Mouse (Mus musculus) midbrain, embryonic 12.5 days (tissue): Measurements from ENCODE around the gene Haus6. TPM values are rescaled to one million over a fixed set of nuclear protein-coding genes. Genes with fewer than 3 reads are reported as not detected.
"Not testable (repeated sequence)": the region's sequence is repeated elsewhere in the genome, so short reads cannot be mapped to it uniquely, and the experiment has no call there.

ENCODE experiments used
- ATAC-seq: fragments of 200-750 bp; cut with Nextera tagmentation; 2 replicates; pipeline ENCODE4 v1.8.0; 2017; ENCODE audit warnings: low read depth, moderate TSS enrichment, moderate library complexity; ENCODE audit not compliant: low FRiP score
- H3K27ac ChIP-seq: fragments of 300-500 bp; sonication (generic); replicated peaks from 2 replicates; pipeline ENCODE4 v1.5.1; 2016; ENCODE audit warnings: mild to moderate bottlenecking
- H3K27me3 ChIP-seq: fragments of 300-500 bp; sonication (generic); 2 replicates; pipeline ENCODE4 v1.6.1; 2016; ENCODE audit warnings: mild to moderate bottlenecking
- H3K36me3 ChIP-seq: fragments of 300-500 bp; sonication (generic); 2 replicates; pipeline ENCODE4 v1.6.1; 2016
- H3K4me1 ChIP-seq: fragments of 300-500 bp; sonication (generic); 2 replicates; pipeline ENCODE4 v1.6.1; 2016
- H3K4me2 ChIP-seq: fragments of 300-500 bp; sonication (generic); replicated peaks from 2 replicates; pipeline ENCODE4 v1.6.1; 2016; ENCODE audit warnings: mild to moderate bottlenecking, moderate library complexity
- H3K4me3 ChIP-seq: fragments of 300-500 bp; sonication (generic); 2 replicates; pipeline ENCODE4 v1.5.1; 2016; ENCODE audit warnings: mild to moderate bottlenecking
- H3K9ac ChIP-seq: fragments of 300-500 bp; sonication (generic); replicated peaks from 2 replicates; pipeline ENCODE4 v1.6.1; 2016; ENCODE audit warnings: mild to moderate bottlenecking, moderate library complexity
- H3K9me3 ChIP-seq: fragments of 300-500 bp; sonication (generic); 2 replicates; pipeline ENCODE4 v1.6.1; 2016; ENCODE audit warnings: mild to moderate bottlenecking
- WGBS: fragments of 180-500 bp; shearing (Covaris S2); methylation state at CpG from one replicate; pipeline ENCODE4 v1.1.7; 2016; 5-methylcytosine and 5-hydroxymethylcytosine counted together
- polyA plus RNA-seq: library from polyadenylated mRNA; unstranded; fragments of >200 nt; fragmentation: Nextera tagmentation; extraction: Ambion mirVana; gene quantifications from 2 replicates; pipeline ENCODE4 v1.2.1, GENCODE M21; 2016

Gene Haus6
- 21.6 and 24.1 TPM in 2 replicates for polyA plus RNA-seq

- under 1% methylated on average over 59 of the region's 59 CpGs for WGBS
- Histone ChIP-seq H3K27me3 (no peaks in the 10 kb centered on the region), H3K27ac (peak within 1 kb of the TSS; percentile 63; the same call in 1 of the 2 replicates), H3K9ac (peak within 1 kb of the TSS; percentile 85), H3K36me3 (peaks cover 10% of the 10 kb centered on the region), H3K4me2 (peak within 1 kb of the TSS; percentile 90), H3K9me3 (no peaks in the 10 kb centered on the region), H3K4me3 (peak within 1 kb of the TSS; percentile 68), H3K4me1 (peaks cover 8% of the 10 kb centered on the region)
- ATAC-seq, result peak; percentile 100
Observed at GRCm38 (mm10) chr4:86611524-86612288, at the start of gene Haus6. Gene Haus6, minus strand, starts transcription at chr4:86612055.

- no peaks in the 10 kb centered on the region for H3K9me3 ChIP-seq
- no peak overlapping the region for H3K4me2 ChIP-seq
- no peaks in the 10 kb centered on the region for H3K4me1 ChIP-seq
- no peaks in the 10 kb centered on the region for H3K27me3 ChIP-seq
- H3K27ac ChIP-seq, result no peak overlapping the region
- no peak overlapping the region for H3K4me3 ChIP-seq
- ATAC-seq, result no peak
- H3K36me3 ChIP-seq, result peaks cover 63% of the 10 kb centered on the region
- no peak overlapping the region for H3K9ac ChIP-seq
- 95% methylated on average over 12 of the region's 12 CpGs for WGBS
Observed at GRCm38 (mm10) chr4:86657176-86657575, 45.3 kb upstream of the Haus6 start.

- H3K4me1 ChIP-seq, H3K4me2 ChIP-seq, H3K27me3 ChIP-seq, H3K9me3 ChIP-seq, H3K9ac ChIP-seq, H3K27ac ChIP-seq, ATAC-seq, H3K4me3 ChIP-seq: not testable (repeated sequence)
- WGBS, result 96% methylated on average over 8 of the region's 8 CpGs
- H3K36me3 ChIP-seq, result peaks cover 56% of the 10 kb centered on the region
Observed at GRCm38 (mm10) chr4:86656410-86656809, 44.6 kb upstream of the Haus6 start.

GRCm38 (mm10) chr4:86651686-86652384 is 40.0 kb upstream of the Haus6 start:
- no peak overlapping the region for H3K27ac ChIP-seq
- peaks cover 13% of the 10 kb centered on the region for H3K36me3 ChIP-seq
- WGBS, result 78% methylated on average over 10 of the region's 10 CpGs
- H3K4me2 ChIP-seq, result no peak overlapping the region
- no peaks in the 10 kb centered on the region for H3K4me1 ChIP-seq
- ATAC-seq, result no peak
- no peak overlapping the region for H3K4me3 ChIP-seq
- H3K9me3 ChIP-seq, result no peaks in the 10 kb centered on the region
- no peak overlapping the region for H3K9ac ChIP-seq
- H3K27me3 ChIP-seq, result no peaks in the 10 kb centered on the region

GRCm38 (mm10) chr4:86648394-86648793 is 36.5 kb upstream of the Haus6 start:
- H3K9ac ChIP-seq, H3K9me3 ChIP-seq, ATAC-seq, H3K4me1 ChIP-seq, H3K4me3 ChIP-seq, H3K36me3 ChIP-seq, H3K27me3 ChIP-seq, H3K4me2 ChIP-seq, H3K27ac ChIP-seq: not testable (repeated sequence)
- WGBS, result 91% methylated on average over 10 of the region's 13 CpGs

GRCm38 (mm10) chr4:86637561-86637960 is 25.7 kb upstream of the Haus6 start:
- H3K27ac ChIP-seq, H3K4me1 ChIP-seq, H3K36me3 ChIP-seq, ATAC-seq, H3K4me2 ChIP-seq, H3K9ac ChIP-seq, H3K27me3 ChIP-seq, H3K4me3 ChIP-seq, H3K9me3 ChIP-seq: not testable (repeated sequence)
- 88% methylated on average over 9 of the region's 9 CpGs for WGBS

GRCm38 (mm10) chr4:86634873-86635272 is 23.0 kb upstream of the Haus6 start:
- not testable (repeated sequence) for H3K4me2 ChIP-seq, H3K27ac ChIP-seq, H3K9ac ChIP-seq, ATAC-seq, H3K9me3 ChIP-seq, H3K4me3 ChIP-seq, H3K4me1 ChIP-seq, H3K27me3 ChIP-seq, H3K36me3 ChIP-seq

- not testable (repeated sequence) for H3K27ac ChIP-seq, H3K9ac ChIP-seq, H3K4me2 ChIP-seq, H3K27me3 ChIP-seq, H3K4me1 ChIP-seq, H3K4me3 ChIP-seq, H3K36me3 ChIP-seq, H3K9me3 ChIP-seq, ATAC-seq
Observed at GRCm38 (mm10) chr4:86634312-86634711, 22.5 kb upstream of the Haus6 start.

GRCm38 (mm10) chr4:86632556-86632955 is 20.7 kb upstream of the Haus6 start:
- not testable (repeated sequence) for H3K9me3 ChIP-seq, H3K4me1 ChIP-seq, H3K27me3 ChIP-seq, H3K9ac ChIP-seq, H3K4me3 ChIP-seq, ATAC-seq, H3K36me3 ChIP-seq, H3K4me2 ChIP-seq, H3K27ac ChIP-seq
- 78% methylated on average over 5 of the region's 5 CpGs for WGBS

- H3K9ac ChIP-seq, result no peak overlapping the region
- no peaks in the 10 kb centered on the region for H3K36me3 ChIP-seq
- no peaks in the 10 kb centered on the region for H3K4me1 ChIP-seq
- no peak for ATAC-seq
- no peak overlapping the region for H3K27ac ChIP-seq
- no peaks in the 10 kb centered on the region for H3K9me3 ChIP-seq
- no peak overlapping the region for H3K4me3 ChIP-seq
- WGBS, result 71% methylated on average over 4 of the region's 4 CpGs
- H3K4me2 ChIP-seq, result no peak overlapping the region
- H3K27me3 ChIP-seq, result no peaks in the 10 kb centered on the region
Observed at GRCm38 (mm10) chr4:86631831-86632230, 20.0 kb upstream of the Haus6 start.

GRCm38 (mm10) chr4:86626496-86626895 is 14.6 kb upstream of the Haus6 start:
- H3K9ac ChIP-seq, H3K4me1 ChIP-seq, H3K27ac ChIP-seq, H3K36me3 ChIP-seq, H3K4me2 ChIP-seq, ATAC-seq, H3K9me3 ChIP-seq, H3K4me3 ChIP-seq, H3K27me3 ChIP-seq: not testable (repeated sequence)
- WGBS, result 86% methylated on average over 7 of the region's 7 CpGs

- H3K4me3 ChIP-seq, result no peak overlapping the region
- H3K9ac ChIP-seq, result no peak overlapping the region
- H3K9me3 ChIP-seq, result no peaks in the 10 kb centered on the region
- 86% methylated on average over 5 of the region's 5 CpGs for WGBS
- H3K27me3 ChIP-seq, result no peaks in the 10 kb centered on the region
- no peak overlapping the region for H3K4me2 ChIP-seq
- H3K36me3 ChIP-seq, result no peaks in the 10 kb centered on the region
- no peak for ATAC-seq
- no peaks in the 10 kb centered on the region for H3K4me1 ChIP-seq
- no peak overlapping the region for H3K27ac ChIP-seq
Observed at GRCm38 (mm10) chr4:86625463-86625862, 13.6 kb upstream of the Haus6 start.
